Mouse (Mus musculus) lung, postnatal 0 days (tissue): Measurements from ENCODE around the gene Col4a1. TPM values are rescaled to one million over a fixed set of nuclear protein-coding genes. Genes with fewer than 3 reads are reported as not detected.
A peak's percentile ranks its signal among the peaks of the same experiment; 100 is the strongest.

Experiments used
- ATAC-seq: fragments of 200-750 bp; cut with Nextera tagmentation; 2 replicates; pipeline ENCODE4 v1.8.0; 2017; ENCODE audit warnings: moderate library complexity
- DNase-seq: peaks from one replicate; pipeline ENCODE4 v3.0.0-alpha.2; 2016; ENCODE audit warnings: low spot score
- H3K27ac ChIP-seq: fragments of 300-500 bp; sonication (generic); 2 replicates; pipeline ENCODE4 v1.5.1; 2014; ENCODE audit warnings: antibody characterized with exemption, mild to moderate bottlenecking, low read length, mixed read lengths
- H3K27me3 ChIP-seq: fragments of 300-500 bp; sonication (generic); replicated peaks from 2 replicates; pipeline ENCODE4 v1.6.1; 2014; ENCODE audit warnings: low read length, mixed read lengths; ENCODE audit not compliant: insufficient read depth
- H3K36me3 ChIP-seq: fragments of 300-500 bp; sonication (generic); 2 replicates; pipeline ENCODE4 v1.6.1; 2014; ENCODE audit warnings: low read length, mixed read lengths; ENCODE audit not compliant: insufficient read depth
- H3K4me1 ChIP-seq: fragments of 300-500 bp; sonication (generic); 2 replicates; pipeline ENCODE4 v1.6.1; 2014; ENCODE audit warnings: antibody characterized with exemption, low read depth, low read length, mixed read lengths; ENCODE audit not compliant: insufficient read depth
- H3K4me2 ChIP-seq: fragments of 300-500 bp; sonication (generic); replicated peaks from 2 replicates; pipeline ENCODE4 v1.6.1; 2014; ENCODE audit warnings: low read depth, mild to moderate bottlenecking, low read length, moderate library complexity, mixed read lengths
- H3K4me3 ChIP-seq: fragments of 300-500 bp; sonication (generic); 2 replicates; pipeline ENCODE4 v1.5.1; 2014; ENCODE audit warnings: low read depth, low read length
- H3K9ac ChIP-seq: fragments of 300-500 bp; sonication (generic); replicated peaks from 2 replicates; pipeline ENCODE4 v1.6.1; 2014; ENCODE audit warnings: low read depth, mild to moderate bottlenecking
- H3K9me3 ChIP-seq: fragments of 300-500 bp; sonication (generic); 2 replicates; pipeline ENCODE4 v1.6.1; 2016; ENCODE audit warnings: low read length, mixed read lengths
- CTCF ChIP-seq: IDR thresholded peaks from 2 replicates; pipeline ENCODE4 v1.5.1; 2016; ENCODE audit warnings: antibody characterized with exemption, mild to moderate bottlenecking
- EP300 ChIP-seq: IDR thresholded peaks from 2 replicates; pipeline ENCODE4 v1.6.1; 2016; ENCODE audit warnings: antibody characterized with exemption, mild to moderate bottlenecking, control low read depth
- WGBS: fragments of 180-500 bp; shearing (Covaris S2); extraction: QIAGEN DNeasy Blood & Tissue Kit; methylation state at CpG from one replicate; pipeline ENCODE4 v1.1.7; 2014; 5-methylcytosine and 5-hydroxymethylcytosine counted together
- polyA plus RNA-seq: library from polyadenylated mRNA; unstranded; fragments of >200 nt; fragmentation: Nextera tagmentation; extraction: Ambion mirVana; gene quantifications from 2 replicates; pipeline ENCODE4 v1.2.1, GENCODE M21; 2015

The Col4a1 gene
- polyA plus RNA-seq, 1 experiment from 2014 or later, result 376 TPM

- Histone ChIP-seq H3K4me1 (peaks cover 39% of the 10 kb centered on the region; the same call in 1 of the 2 replicates), H3K27me3 (no peaks in the 10 kb centered on the region), H3K9ac (no peak overlapping the region), H3K4me2 (no peak overlapping the region), H3K27ac (peak overlapping the region; percentile 9; the same call in 1 of the 2 replicates), H3K4me3 (no peak overlapping the region), H3K9me3 (no peaks in the 10 kb centered on the region), H3K36me3 (no peaks in the 10 kb centered on the region)
- WGBS, result 55% methylated on average over 6 of the region's 6 CpGs
- no peak for TF ChIP-seq EP300
- no peak for TF ChIP-seq CTCF
- DNase-seq, result no peak
- ATAC-seq, result no peak
These were observed 12.3 kb upstream of the Col4a1 start for GRCm38 (mm10) chr8:11324801-11325395.

DNA sequence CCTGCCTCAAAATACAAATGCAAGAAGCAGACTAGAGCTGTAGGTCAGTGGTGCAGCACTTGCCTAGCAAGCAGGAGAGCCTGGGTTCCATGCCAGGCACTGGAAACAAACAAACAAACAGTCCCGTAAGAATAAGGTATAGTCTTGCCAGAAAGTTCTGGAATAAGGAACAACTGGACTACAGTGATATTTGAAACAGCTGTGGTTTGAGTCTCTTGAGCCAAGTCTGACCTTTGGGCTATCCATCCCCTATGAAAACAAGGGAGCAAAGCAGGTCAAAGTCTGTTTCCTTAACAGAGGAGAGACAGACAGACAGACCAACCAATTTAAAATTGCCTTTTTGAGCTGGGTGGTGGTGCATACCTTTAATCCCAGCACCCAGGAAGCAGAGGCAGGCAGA is 11.1 kb upstream of the Col4a1 start:
- no peak overlapping the region for H3K4me3 ChIP-seq
- no peaks in the 10 kb centered on the region for H3K27me3 ChIP-seq
- ATAC-seq, result no peak
- H3K4me2 ChIP-seq, result no peak overlapping the region
- H3K36me3 ChIP-seq, result no peaks in the 10 kb centered on the region
- no peak for TF ChIP-seq CTCF
- no peak for TF ChIP-seq EP300
- peaks cover 39% of the 10 kb centered on the region; the same call in 1 of the 2 replicates for H3K4me1 ChIP-seq
- H3K9ac ChIP-seq, result no peak overlapping the region
- WGBS, result 33% methylated on average over 1 of the region's 1 CpGs
- peak overlapping the region; percentile 69; the same call in 1 of the 2 replicates for H3K27ac ChIP-seq
- DNase-seq, result no peak
- no peaks in the 10 kb centered on the region for H3K9me3 ChIP-seq

DNA sequence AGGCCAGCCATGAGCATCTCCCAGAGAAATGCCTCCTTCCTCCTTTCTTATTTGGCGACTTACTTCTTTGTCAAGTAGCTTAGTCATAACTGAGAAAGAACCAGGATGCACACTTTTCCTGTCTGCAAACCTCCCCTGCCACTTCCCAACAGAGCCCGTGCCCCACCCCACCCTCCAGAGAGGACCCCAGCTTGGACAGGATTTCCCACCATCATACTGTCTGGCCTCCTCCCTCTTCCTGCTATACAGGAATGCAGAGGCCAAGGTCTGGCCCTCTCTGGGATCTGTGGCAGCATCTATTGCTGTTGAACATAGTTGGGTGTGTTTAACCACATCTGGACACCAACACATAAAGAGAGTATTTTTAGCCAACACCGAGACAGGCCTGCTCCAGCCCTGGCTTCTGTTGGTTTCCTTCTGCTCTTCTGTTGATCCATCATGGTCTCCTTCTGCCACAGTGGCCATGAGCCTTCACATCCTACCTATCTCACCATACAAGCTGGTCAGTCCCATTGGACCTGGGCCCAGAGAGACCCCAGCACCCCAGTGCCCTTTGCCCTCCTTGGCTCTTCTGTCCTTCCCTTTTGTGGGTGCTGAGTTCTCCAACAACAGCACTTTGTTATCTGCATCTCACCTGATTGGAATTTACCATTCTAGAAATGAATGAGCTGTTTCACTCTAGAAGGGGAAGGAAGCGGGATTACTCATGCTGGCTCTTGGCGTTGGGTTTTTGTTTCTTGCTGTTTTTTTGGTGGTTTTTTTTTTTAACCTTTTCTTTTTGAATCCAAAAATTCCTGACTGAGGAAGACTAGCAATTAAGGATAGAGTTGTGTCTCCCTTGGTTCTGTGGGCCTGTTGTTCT is 10.3 kb upstream of the Col4a1 start:
- Histone ChIP-seq H3K27me3 (no peaks in the 10 kb centered on the region), H3K4me3 (no peak overlapping the region), H3K4me2 (no peak overlapping the region), H3K9ac (no peak overlapping the region), H3K4me1 (peaks cover 38% of the 10 kb centered on the region; the same call in 1 of the 2 replicates), H3K27ac (peak overlapping the region; percentile 69), H3K36me3 (no peaks in the 10 kb centered on the region), H3K9me3 (no peaks in the 10 kb centered on the region)
- no peak for TF ChIP-seq CTCF
- TF ChIP-seq EP300, result peak; percentile 69
- DNase-seq, result peak; percentile 59
- peak; percentile 87 for ATAC-seq
- WGBS, result 55% methylated on average over 5 of the region's 5 CpGs

GRCm38 (mm10) chr8:11321841-11322240 is 9.2 kb upstream of the Col4a1 start:
- no peak overlapping the region for H3K9ac ChIP-seq
- TF ChIP-seq CTCF, result no peak
- WGBS, result 71% methylated on average over 7 of the region's 7 CpGs
- peaks cover 35% of the 10 kb centered on the region; the same call in 1 of the 2 replicates for H3K4me1 ChIP-seq
- peak overlapping the region; percentile 69; the same call in 1 of the 2 replicates for H3K27ac ChIP-seq
- H3K9me3 ChIP-seq, result no peaks in the 10 kb centered on the region
- ATAC-seq, result no peak
- no peaks in the 10 kb centered on the region; the same call in none of the 2 replicates for H3K36me3 ChIP-seq
- no peaks in the 10 kb centered on the region for H3K27me3 ChIP-seq
- DNase-seq, result no peak
- H3K4me3 ChIP-seq, result no peak overlapping the region
- H3K4me2 ChIP-seq, result no peak overlapping the region

DNA sequence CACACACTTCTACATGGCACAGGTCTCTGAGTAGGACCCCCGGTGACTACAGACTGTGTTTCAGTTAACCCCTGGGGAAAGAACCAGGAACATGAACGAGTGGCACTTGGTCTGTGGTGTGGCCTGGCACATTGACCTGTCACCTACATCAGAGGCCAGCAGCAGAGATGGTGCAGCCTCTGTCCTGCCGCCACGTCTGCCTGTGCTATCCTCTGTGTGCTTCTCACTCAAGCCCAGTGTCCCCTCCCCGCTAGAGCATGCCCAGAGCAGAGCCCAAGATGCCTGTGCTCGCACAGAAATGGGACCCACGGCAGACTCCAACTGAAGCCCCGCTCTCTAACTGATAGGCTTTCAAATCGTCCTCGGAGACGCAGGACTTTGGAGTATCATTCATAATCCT is 6.8 kb upstream of the Col4a1 start:
- no peak for TF ChIP-seq EP300
- TF ChIP-seq CTCF, result no peak
- H3K9me3 ChIP-seq, result no peaks in the 10 kb centered on the region
- H3K36me3 ChIP-seq, result peaks cover 9% of the 10 kb centered on the region
- no peak overlapping the region for H3K9ac ChIP-seq
- ATAC-seq, result no peak
- no peak overlapping the region for H3K4me3 ChIP-seq
- H3K4me2 ChIP-seq, result no peak overlapping the region
- H3K27me3 ChIP-seq, result no peaks in the 10 kb centered on the region
- H3K4me1 ChIP-seq, result peaks cover 44% of the 10 kb centered on the region; the same call in 1 of the 2 replicates
- 79% methylated on average over 11 of the region's 11 CpGs for WGBS
- no peak overlapping the region for H3K27ac ChIP-seq
- no peak for DNase-seq

- H3K4me1 ChIP-seq, result peaks cover 29% of the 10 kb centered on the region; the same call in 1 of the 2 replicates
- ATAC-seq (peak; percentile 11), DNase-seq (no peak)
- H3K4me2 ChIP-seq, result peak overlapping the region; percentile 87; the same call in 1 of the 2 replicates
- no peak overlapping the region for H3K4me3 ChIP-seq
- H3K9me3 ChIP-seq, result no peaks in the 10 kb centered on the region
- 69% methylated on average over 6 of the region's 6 CpGs for WGBS
- peaks cover 9% of the 10 kb centered on the region for H3K36me3 ChIP-seq
- TF ChIP-seq EP300 (no peak), CTCF (no peak)
- H3K9ac ChIP-seq, result no peak overlapping the region
- H3K27ac ChIP-seq, result peak overlapping the region; percentile 0; the same call in 1 of the 2 replicates
- H3K27me3 ChIP-seq, result no peaks in the 10 kb centered on the region
These were observed 3.5 kb upstream of the Col4a1 start for GRCm38 (mm10) chr8:11316118-11316517.
